Mouse (Mus musculus) bone marrow macrophage, adult 2 months (primary cell): Measurements from ENCODE around the gene Dpyd. TPM values are rescaled to one million over a fixed set of nuclear protein-coding genes. Genes with fewer than 3 reads are reported as not detected.

Source experiments
- H3K27ac ChIP-seq: 2 replicates; pipeline ENCODE4 v1.5.1; 2012; ENCODE audit warnings: low read depth, low read length; ENCODE audit not compliant: insufficient read depth
- H3K4me1 ChIP-seq: 2 replicates; pipeline ENCODE4 v1.6.1; 2012; ENCODE audit warnings: low read length; ENCODE audit not compliant: control insufficient read depth, insufficient read depth
- H3K4me3 ChIP-seq: 2 replicates; pipeline ENCODE4 v1.5.1; 2012; ENCODE audit warnings: mild to moderate bottlenecking, low read length, moderate library complexity; ENCODE audit not compliant: insufficient read depth
- CTCF ChIP-seq: IDR thresholded peaks from 2 replicates; pipeline ENCODE4 v1.5.1; 2012; ENCODE audit warnings: low read depth, mild to moderate bottlenecking, low read length, moderate library complexity
- POLR2A ChIP-seq: IDR thresholded peaks from 2 replicates; pipeline ENCODE4 v1.6.1; 2012; ENCODE audit warnings: mild to moderate bottlenecking, low read depth, low read length, borderline replicate concordance
- polyA plus RNA-seq: library from polyadenylated mRNA; stranded (reverse); fragments of >200 nt; gene quantifications from 2 replicates; pipeline ENCODE4 v1.2.4, GENCODE M21; 2012; ENCODE audit not compliant: missing spikeins, insufficient read depth, insufficient read length

Gene Dpyd
- polyA plus RNA-seq, 1 experiment = not detected

- Histone ChIP-seq H3K4me1 (no peaks in the 10 kb centered on the region), H3K4me3 (no peak overlapping the region), H3K27ac (no peak overlapping the region)
- TF ChIP-seq CTCF = no peak
- no peak for TF ChIP-seq POLR2A
Measured at GRCm38 (mm10) chr3:119329063-119329462, 767.1 kb downstream of the Dpyd start.

- Histone ChIP-seq H3K4me1 (no peaks in the 10 kb centered on the region), H3K27ac (no peak overlapping the region), H3K4me3 (no peak overlapping the region)
- TF ChIP-seq POLR2A (no peak), CTCF (no peak)
Measured at GRCm38 (mm10) chr3:119333335-119334305, 771.7 kb downstream of the Dpyd start.

DNA sequence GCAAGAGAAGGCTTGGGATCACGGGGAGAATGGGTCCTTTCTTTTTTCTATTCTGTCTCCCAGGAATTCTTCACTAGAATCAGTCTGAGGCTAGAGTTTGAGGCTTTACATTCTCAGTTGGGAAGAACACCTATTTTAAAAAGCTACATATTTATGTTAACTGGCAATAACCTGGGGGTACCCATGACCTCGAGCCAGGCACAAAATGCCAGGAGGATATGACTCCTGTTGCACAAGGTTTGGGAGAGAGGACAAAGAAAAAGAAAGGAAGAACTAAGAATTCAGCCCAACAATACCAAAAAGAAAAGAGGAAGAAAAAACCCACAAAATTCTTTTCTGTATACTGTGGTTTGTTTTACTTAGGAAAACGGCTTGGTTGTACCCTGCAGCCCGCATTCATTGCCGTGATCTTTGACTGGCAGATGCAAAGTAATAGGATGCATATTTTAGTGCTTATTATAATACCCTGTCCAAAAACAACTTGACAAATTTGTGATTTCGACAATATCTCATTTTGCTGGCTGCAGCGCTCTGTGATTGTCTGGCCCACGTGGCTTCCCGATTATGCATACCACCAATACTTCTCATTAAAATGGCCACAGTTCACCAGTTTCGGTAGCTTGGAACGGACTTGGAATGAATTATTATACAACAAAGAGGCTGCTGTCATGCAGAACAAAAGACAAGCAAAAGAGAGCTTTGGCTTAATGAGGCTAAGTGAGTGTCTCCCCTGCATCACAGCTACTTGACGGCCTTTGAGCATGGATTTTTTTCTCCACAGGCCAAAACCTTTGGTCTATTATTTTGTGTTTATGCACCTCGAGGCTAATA lies 799.8 kb downstream of the Dpyd start:
- Histone ChIP-seq H3K4me3 (no peak overlapping the region), H3K4me1 (no peaks in the 10 kb centered on the region), H3K27ac (no peak overlapping the region)
- TF ChIP-seq CTCF = no peak

DNA sequence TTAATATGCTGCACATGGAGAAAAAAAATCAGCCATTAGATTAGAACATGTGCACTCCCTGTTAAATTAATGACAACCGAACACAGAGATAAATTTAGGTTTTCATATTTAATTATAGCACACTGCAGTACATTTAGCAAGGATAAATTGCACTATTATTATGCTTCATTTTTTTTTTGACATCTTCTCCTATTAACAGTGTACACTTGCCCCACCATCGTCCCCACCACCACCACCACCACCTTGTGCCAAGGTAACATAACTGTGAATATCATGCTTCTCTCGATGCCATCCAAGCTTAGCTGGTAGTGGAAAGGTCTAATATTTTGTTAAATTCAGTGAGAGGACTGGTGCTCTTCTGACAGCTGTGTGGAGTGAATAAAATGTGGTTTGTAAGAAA lies 800.5 kb downstream of the Dpyd start:
- H3K4me3 ChIP-seq = no peak overlapping the region
- TF ChIP-seq CTCF (no peak), POLR2A (no peak)
- H3K4me1 ChIP-seq = no peaks in the 10 kb centered on the region
- H3K27ac ChIP-seq = no peak overlapping the region

DNA sequence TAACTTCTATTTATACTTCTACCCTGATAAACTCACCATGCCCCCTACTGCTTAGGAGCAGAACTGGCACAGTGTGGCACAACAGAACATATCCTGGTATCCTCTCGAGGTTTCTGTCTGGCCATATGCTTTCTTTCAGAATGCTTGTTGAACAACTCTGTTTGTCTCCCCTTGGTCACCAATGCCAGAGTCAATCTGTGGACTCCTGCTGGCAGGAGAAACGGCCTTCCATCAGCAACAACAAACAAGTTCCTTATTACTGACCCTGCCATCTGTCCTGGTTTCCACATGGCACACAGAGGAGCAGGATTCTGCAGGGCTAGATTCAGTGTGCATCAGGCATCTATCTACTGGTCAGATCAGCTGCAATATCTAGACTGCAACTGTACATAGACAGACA lies 807.0 kb downstream of the Dpyd start:
- TF ChIP-seq CTCF (no peak), POLR2A (no peak)
- no peak overlapping the region for H3K27ac ChIP-seq
- H3K4me1 ChIP-seq = no peaks in the 10 kb centered on the region
- no peak overlapping the region for H3K4me3 ChIP-seq

DNA sequence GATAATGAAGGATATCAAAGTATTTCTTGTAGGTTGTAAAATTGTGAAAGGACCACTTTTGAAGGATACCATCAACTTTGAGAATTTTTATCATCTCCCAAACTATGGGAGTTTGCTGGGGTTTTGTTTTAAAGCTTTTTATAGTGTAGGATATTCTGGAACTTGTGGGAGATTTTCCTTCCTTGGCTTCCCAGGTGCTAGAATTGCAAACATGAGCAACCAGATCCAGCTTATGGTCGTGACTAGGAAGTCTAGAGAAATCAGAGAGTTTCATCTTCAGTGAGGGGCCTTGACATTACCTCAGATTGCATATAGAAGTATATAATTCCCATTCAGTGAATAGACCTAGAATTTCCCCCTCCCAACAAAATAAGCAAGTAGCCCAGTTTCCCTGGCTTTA lies 819.2 kb downstream of the Dpyd start:
- no peak overlapping the region for H3K4me3 ChIP-seq
- no peak overlapping the region for H3K27ac ChIP-seq
- no peak for TF ChIP-seq POLR2A
- no peaks in the 10 kb centered on the region for H3K4me1 ChIP-seq

GRCm38 (mm10) chr3:119382395-119382794 lies 820.5 kb downstream of the Dpyd start:
- Histone ChIP-seq H3K4me1 (no peaks in the 10 kb centered on the region), H3K4me3 (no peak overlapping the region), H3K27ac (no peak overlapping the region)
- no peak for TF ChIP-seq POLR2A
- TF ChIP-seq CTCF = no peak

GRCm38 (mm10) chr3:119387332-119388105 lies 825.6 kb downstream of the Dpyd start:
- Histone ChIP-seq H3K4me1 (no peaks in the 10 kb centered on the region), H3K4me3 (no peak overlapping the region), H3K27ac (no peak overlapping the region)
- TF ChIP-seq CTCF = no peak

GRCm38 (mm10) chr3:119397205-119397604 lies 835.3 kb downstream of the Dpyd start:
- no peak overlapping the region for H3K27ac ChIP-seq
- TF ChIP-seq POLR2A = no peak
- TF ChIP-seq CTCF = no peak
- no peaks in the 10 kb centered on the region for H3K4me1 ChIP-seq
- no peak overlapping the region for H3K4me3 ChIP-seq
